Mouse (Mus musculus) adrenal gland, postnatal 4 days (tissue): ENCODE data around the gene Tpi1. TPM values are rescaled to one million over a fixed set of nuclear protein-coding genes. Genes with fewer than 3 reads are reported as not detected.
A peak's percentile ranks its signal among the peaks of the same experiment; 100 is the strongest.
"Not testable (repeated sequence)": the region's sequence is repeated elsewhere in the genome, so short reads cannot be mapped to it uniquely, and the experiment has no call there.

Experiments used
- DNase-seq, 2 experiments: peaks; one replicate each; pipeline ENCODE4 v3.0.0; 2021 to 2022; ENCODE audit warnings: low spot score in 2 of 2, mixed read lengths in 2 of 2
- total RNA-seq, 2 experiments: library from RNA; stranded (reverse); gene quantifications; 2 replicates each; pipeline ENCODE4 v1.2.3; 2021

The Tpi1 gene
- total RNA-seq, 2 experiments from 2014 or later: 422 to 439 TPM

- no peak for DNase-seq
These were observed 20.5 kb upstream of the Tpi1 start for GRCm38 (mm10) chr6:124834512-124835081.

- no peak for DNase-seq
These were observed 17.6 kb upstream of the Tpi1 start for GRCm38 (mm10) chr6:124831649-124832048.

GRCm38 (mm10) chr6:124831199-124831598 lies 17.1 kb upstream of the Tpi1 start:
- not testable (repeated sequence) for DNase-seq

DNA sequence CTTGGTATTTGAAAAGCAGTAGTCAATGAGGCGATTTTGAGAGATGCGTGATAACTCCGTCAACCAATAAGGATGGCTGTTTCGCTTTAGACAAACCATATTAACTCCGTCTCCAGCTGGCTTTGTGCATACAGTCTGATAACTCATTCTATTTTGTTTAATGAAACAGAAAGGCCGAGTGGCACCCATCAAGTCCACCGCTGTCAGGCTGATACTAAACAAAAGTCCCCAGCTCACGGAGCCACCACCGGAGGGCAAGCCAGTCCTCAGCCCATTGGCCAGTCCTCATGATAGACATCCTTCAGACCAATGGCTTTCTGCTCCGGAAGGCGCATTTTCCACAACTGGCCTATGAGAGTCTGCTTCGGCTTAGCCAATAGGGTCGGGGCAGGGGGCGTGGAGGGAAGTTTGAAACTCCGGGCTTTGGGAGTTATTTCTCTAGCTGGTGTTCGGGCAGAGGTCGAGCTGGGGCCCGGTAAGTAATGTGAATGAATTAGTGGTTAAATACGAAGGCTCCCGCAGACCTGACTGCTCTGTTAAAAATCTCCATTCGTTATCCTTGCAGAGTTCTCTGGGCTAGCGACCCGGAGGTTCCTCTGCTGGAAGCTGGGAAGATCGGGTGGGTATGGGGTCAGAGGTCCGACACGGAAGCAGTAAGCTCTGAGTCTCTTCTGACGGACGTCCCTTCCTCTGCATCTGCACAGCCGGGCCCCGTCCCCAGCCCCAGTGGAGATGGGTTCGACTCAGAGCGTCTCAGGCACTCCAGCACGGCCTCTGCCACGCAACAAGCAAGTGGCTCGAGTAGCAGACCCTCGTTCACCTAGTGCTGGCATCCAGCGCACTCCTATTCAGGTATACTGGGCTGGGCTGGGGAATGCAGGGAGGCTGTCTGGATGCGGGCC lies 16.0 kb upstream of the Tpi1 start:
- peak; percentile 64 to 84 for DNase-seq

DNA sequence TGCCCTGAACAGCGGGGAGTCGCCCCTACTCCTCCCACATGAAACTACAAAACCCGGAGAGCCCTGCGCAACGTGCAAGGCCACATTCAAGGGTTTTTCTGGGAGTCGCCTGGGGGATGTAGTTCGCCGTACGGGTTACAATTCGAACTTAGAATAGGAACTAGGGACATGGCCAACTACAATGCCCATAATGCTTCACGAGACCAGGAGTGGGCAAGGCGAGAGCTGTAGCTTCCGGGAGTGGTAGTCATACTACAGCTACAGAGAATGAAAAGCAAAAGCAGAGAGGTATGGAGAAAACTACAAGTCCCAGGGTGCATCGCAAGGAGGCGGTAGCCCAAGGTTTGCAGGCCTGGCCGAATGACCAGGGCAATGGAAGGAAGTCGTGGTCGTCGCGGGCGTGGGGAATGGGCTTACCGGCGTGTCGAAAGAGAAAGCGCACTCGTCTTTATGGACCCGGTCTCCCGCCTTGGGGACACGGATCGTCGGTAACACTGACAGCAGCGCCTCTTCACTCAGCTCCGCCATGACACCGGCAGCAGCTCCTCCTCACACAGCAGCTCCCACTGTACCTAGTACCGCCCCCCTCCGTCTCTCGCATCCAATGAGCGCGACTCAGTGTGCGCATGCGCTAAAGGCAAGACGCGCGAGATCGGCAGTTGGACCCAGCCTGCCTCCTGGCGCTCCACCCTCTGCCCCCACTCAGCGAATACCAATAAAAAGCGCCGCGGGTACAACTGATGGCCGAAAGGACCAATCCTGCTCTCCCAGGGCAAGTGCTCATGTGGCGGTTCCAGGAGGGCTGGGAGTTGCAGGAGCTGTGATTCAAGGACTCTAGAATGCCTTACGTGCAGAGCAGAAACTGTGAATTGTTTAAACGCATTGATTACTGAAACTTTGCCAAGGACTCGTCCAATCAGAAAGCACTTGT lies 15.0 kb upstream of the Tpi1 start, which contains the start of the genes Usp5 and Cdca3:
TSS of gene Usp5 (minus strand) at position 617 of the 931 bp plus-strand sequence.
TSS of gene Cdca3 (plus strand) at position 680 of the 931 bp plus-strand sequence.
- DNase-seq: peak; percentile 94 to 97

GRCm38 (mm10) chr6:124828101-124828592 lies 14.1 kb upstream of the Tpi1 start:
- DNase-seq: peak in 1 of 2 experiments; percentile 45

GRCm38 (mm10) chr6:124822049-124822448 lies 8.0 kb upstream of the Tpi1 start:
- no peak for DNase-seq

DNA sequence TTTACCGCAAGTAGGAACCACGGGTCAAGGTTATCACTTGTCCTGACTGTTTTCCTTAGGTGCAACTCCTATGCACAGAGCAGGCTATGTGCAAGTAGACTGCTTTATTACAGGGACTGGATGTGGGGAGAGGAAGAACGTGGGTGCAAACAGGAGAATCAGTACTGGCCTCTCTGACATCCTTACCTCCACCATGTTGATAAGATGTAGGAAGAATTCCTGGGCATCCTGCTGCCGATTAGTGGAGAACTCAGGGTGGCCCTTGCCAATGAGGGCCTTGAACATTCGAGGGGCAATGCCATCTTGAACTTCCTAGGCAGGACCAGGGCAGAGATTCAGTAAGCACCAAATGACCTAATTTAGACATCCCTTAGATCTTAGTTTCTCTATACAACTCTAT lies 6.8 kb upstream of the Tpi1 start:
- DNase-seq: no peak

DNA sequence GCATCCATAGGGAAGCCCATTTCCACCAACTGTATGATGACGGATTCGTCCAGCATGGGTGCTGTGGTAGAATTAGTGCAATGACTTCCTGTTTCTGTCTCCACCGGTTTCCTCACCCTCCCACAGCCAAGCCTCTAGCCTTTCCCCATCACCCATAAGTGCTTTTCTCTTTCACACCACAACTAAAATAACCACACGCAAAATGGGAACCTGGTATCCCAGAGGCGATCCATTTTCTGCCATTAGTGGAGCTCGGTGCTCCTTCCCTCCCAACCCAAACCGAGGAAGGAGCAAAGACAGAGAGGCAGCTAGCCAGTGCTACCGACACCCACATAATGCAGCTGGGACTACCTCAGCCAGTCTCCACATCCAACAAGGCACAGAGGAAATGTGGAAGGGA lies 3.9 kb upstream of the Tpi1 start:
- no peak for DNase-seq

GRCm38 (mm10) chr6:124817563-124817962 lies 3.5 kb upstream of the Tpi1 start:
- no peak for DNase-seq

DNA sequence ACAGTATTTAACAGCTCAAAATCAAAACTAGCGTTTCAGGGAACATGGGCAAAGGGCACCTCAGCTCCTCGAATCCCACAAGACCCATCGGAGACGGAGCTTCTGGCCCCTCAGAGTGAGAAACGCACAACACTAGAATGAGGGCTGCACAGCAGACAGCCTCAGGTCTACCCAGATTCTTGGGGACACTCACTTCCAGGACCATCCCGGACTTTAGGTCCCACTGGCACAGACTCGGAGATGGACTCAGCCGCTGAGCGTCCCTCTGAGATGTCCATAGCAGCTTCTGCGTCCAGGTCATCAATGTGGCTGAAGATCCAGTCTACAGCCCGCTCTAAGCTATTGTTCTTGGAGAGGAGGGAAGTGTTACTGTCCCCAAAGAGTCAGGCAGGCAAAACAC lies 3.0 kb upstream of the Tpi1 start:
- DNase-seq: no peak

- no peak for DNase-seq
These were observed 2.5 kb upstream of the Tpi1 start for GRCm38 (mm10) chr6:124816611-124817010.

- no peak for DNase-seq
These were observed 1.0 kb upstream of the Tpi1 start for GRCm38 (mm10) chr6:124814858-124815774.

DNA sequence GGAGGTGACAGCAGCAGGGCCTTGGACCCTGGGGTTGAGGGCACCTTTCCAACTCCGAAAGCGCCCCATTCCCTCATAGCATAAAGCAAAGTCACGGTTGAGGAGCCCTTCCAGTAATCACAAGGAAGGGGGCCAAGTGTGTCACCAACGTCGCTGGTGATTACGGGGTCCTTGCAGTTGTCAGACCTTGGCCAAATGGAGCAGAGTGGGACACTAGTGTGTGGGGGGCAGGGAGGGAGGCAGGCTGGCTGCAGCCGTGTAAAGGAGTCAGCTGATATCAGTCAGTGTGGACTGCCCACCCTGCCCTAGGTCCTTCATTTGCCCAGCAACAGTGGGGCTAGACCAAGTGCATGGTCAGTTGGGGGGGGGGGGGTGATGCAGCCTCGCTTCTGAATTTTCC lies 352 bp upstream of the Tpi1 start:
- DNase-seq: no peak

- no peak for DNase-seq
These were observed 600 bp downstream of the Tpi1 start for GRCm38 (mm10) chr6:124813496-124813895.

- DNase-seq: no peak
These were observed 1.2 kb downstream of the Tpi1 start for GRCm38 (mm10) chr6:124812848-124813247.

GRCm38 (mm10) chr6:124811701-124812560 lies 2.2 kb downstream of the Tpi1 start:
- DNase-seq: no peak

- no peak for DNase-seq
These were observed 2.8 kb downstream of the Tpi1 start for GRCm38 (mm10) chr6:124811403-124811665.
